Mouse (Mus musculus) heart, embryonic 13.5 days (tissue): ENCODE measurements around the gene Kri1. TPM values are rescaled to one million over a fixed set of nuclear protein-coding genes. Genes with fewer than 3 reads are reported as not detected.
"Not testable (repeated sequence)": the region's sequence is repeated elsewhere in the genome, so short reads cannot be mapped to it uniquely, and the experiment has no call there.

Experiments used
- ATAC-seq: fragments of 200-750 bp; cut with Nextera tagmentation; 2 replicates; pipeline ENCODE4 v1.8.0; 2017; ENCODE audit warnings: moderate TSS enrichment; ENCODE audit not compliant: insufficient number of reproducible peaks, low FRiP score, low TSS enrichment; ENCODE audit errors: extremely low read depth
- H3K27ac ChIP-seq: fragments of 300-500 bp; sonication (generic); replicated peaks from 2 replicates; pipeline ENCODE4 v1.5.1; 2015; ENCODE audit warnings: moderate library complexity, mild to moderate bottlenecking, inconsistent platforms
- H3K27me3 ChIP-seq: fragments of 300-500 bp; sonication (generic); replicated peaks from 2 replicates; pipeline ENCODE4 v1.6.1; 2015; ENCODE audit warnings: mild to moderate bottlenecking, inconsistent platforms
- H3K36me3 ChIP-seq: fragments of 300-500 bp; sonication (generic); 2 replicates; pipeline ENCODE4 v1.6.1; 2015; ENCODE audit warnings: mild to moderate bottlenecking, inconsistent platforms
- H3K4me1 ChIP-seq: fragments of 300-500 bp; sonication (generic); 2 replicates; pipeline ENCODE4 v1.6.1; 2015; ENCODE audit warnings: inconsistent platforms
- H3K4me2 ChIP-seq: fragments of 300-500 bp; sonication (generic); 2 replicates; pipeline ENCODE4 v1.6.1; 2015; ENCODE audit warnings: inconsistent platforms, mild to moderate bottlenecking, moderate library complexity
- H3K4me3 ChIP-seq: fragments of 300-500 bp; sonication (generic); 2 replicates; pipeline ENCODE4 v1.5.1; 2015; ENCODE audit warnings: moderate library complexity, mild to moderate bottlenecking, inconsistent platforms
- H3K9ac ChIP-seq: fragments of 300-500 bp; sonication (generic); 2 replicates; pipeline ENCODE4 v1.6.1; 2015; ENCODE audit warnings: inconsistent platforms, mild to moderate bottlenecking, moderate library complexity
- H3K9me3 ChIP-seq: fragments of 300-500 bp; sonication (generic); 2 replicates; pipeline ENCODE4 v1.6.1; 2016; ENCODE audit warnings: inconsistent platforms
- WGBS: fragments of 180-500 bp; shearing (Covaris S2); methylation state at CpG from one replicate; pipeline ENCODE4 v1.1.7; 2015; ENCODE audit warnings: mixed read lengths; 5-methylcytosine and 5-hydroxymethylcytosine counted together
- polyA plus RNA-seq: library from polyadenylated mRNA; unstranded; fragments of >200 nt; fragmentation: Nextera tagmentation; extraction: Ambion mirVana; gene quantifications from 2 replicates; pipeline ENCODE4 v1.2.1, GENCODE M21; 2015

Gene Kri1
- polyA plus RNA-seq, 1 experiment from 2014 or later = 13.2 TPM

- Histone ChIP-seq H3K9ac (no peak overlapping the region), H3K27ac (peak overlapping the region; percentile 50), H3K27me3 (no peaks in the 10 kb centered on the region), H3K36me3 (peaks cover 100% of the 10 kb centered on the region), H3K4me1 (peaks cover 23% of the 10 kb centered on the region), H3K9me3 (no peaks in the 10 kb centered on the region), H3K4me3 (no peak overlapping the region), H3K4me2 (no peak overlapping the region)
- ATAC-seq = no peak
- 85% methylated on average over 8 of the region's 8 CpGs for WGBS
Measured at GRCm38 (mm10) chr9:21273094-21273493, 14.7 kb downstream of the Kri1 start.

- Histone ChIP-seq H3K27ac (no peak overlapping the region), H3K27me3 (no peaks in the 10 kb centered on the region), H3K36me3 (peaks cover 98% of the 10 kb centered on the region), H3K4me2 (no peak overlapping the region), H3K9ac (no peak overlapping the region), H3K4me1 (peaks cover 29% of the 10 kb centered on the region), H3K9me3 (no peaks in the 10 kb centered on the region), H3K4me3 (no peak overlapping the region)
- 89% methylated on average over 9 of the region's 9 CpGs for WGBS
- no peak for ATAC-seq
Measured at GRCm38 (mm10) chr9:21272391-21272790, 15.4 kb downstream of the Kri1 start.

GRCm38 (mm10) chr9:21269590-21269989 lies 18.2 kb downstream of the Kri1 start:
- H3K27ac ChIP-seq, ATAC-seq, H3K4me2 ChIP-seq, H3K9ac ChIP-seq, H3K9me3 ChIP-seq, H3K27me3 ChIP-seq, H3K4me3 ChIP-seq: not testable (repeated sequence)
- peaks cover 42% of the 10 kb centered on the region for H3K4me1 ChIP-seq
- 76% methylated on average over 5 of the region's 5 CpGs for WGBS
- H3K36me3 ChIP-seq = peaks cover 79% of the 10 kb centered on the region

GRCm38 (mm10) chr9:21268305-21268704 lies 19.5 kb downstream of the Kri1 start:
- 92% methylated on average over 16 of the region's 16 CpGs for WGBS
- no peak for ATAC-seq

GRCm38 (mm10) chr9:21266889-21267288 lies 20.9 kb downstream of the Kri1 start:
- Histone ChIP-seq H3K27ac (no peak overlapping the region), H3K27me3 (no peaks in the 10 kb centered on the region), H3K36me3 (peaks cover 52% of the 10 kb centered on the region), H3K4me2 (peak overlapping the region; percentile 84), H3K9ac (peak overlapping the region; percentile 91), H3K4me1 (peaks cover 31% of the 10 kb centered on the region), H3K4me3 (peak overlapping the region; percentile 79), H3K9me3 (no peaks in the 10 kb centered on the region)
- ATAC-seq = no peak
- WGBS = 77% methylated on average over 5 of the region's 5 CpGs

More at GRCm38 (mm10) chr9:21268305-21268704, 19.5 kb downstream of the Kri1 start:
- Histone ChIP-seq H3K27ac (no peak overlapping the region), H3K9me3 (no peaks in the 10 kb centered on the region), H3K27me3 (no peaks in the 10 kb centered on the region), H3K4me1 (peaks cover 33% of the 10 kb centered on the region), H3K36me3 (peaks cover 67% of the 10 kb centered on the region), H3K4me3 (no peak overlapping the region), H3K9ac (no peak overlapping the region), H3K4me2 (no peak overlapping the region)

- no peaks in the 10 kb centered on the region for H3K27me3 ChIP-seq
- peak overlapping the region; percentile 84 for H3K4me2 ChIP-seq
- peaks cover 31% of the 10 kb centered on the region for H3K4me1 ChIP-seq
- H3K9me3 ChIP-seq = no peaks in the 10 kb centered on the region
- peak overlapping the region; percentile 91 for H3K9ac ChIP-seq
- ATAC-seq = peak; percentile 10; the same call in 1 of the 2 replicates
- peaks cover 40% of the 10 kb centered on the region for H3K36me3 ChIP-seq
- 4% methylated on average over 11 of the region's 11 CpGs for WGBS
- peak overlapping the region; percentile 76 for H3K27ac ChIP-seq
- H3K4me3 ChIP-seq = peak overlapping the region; percentile 79
Measured at GRCm38 (mm10) chr9:21265611-21266010, 22.2 kb downstream of the Kri1 start.

- H3K4me1 ChIP-seq = peaks cover 31% of the 10 kb centered on the region
- no peaks in the 10 kb centered on the region for H3K9me3 ChIP-seq
- H3K4me3 ChIP-seq = peak within 1 kb of the TSS; percentile 79
- H3K27ac ChIP-seq = peak within 1 kb of the TSS; percentile 83
- under 1% methylated on average over 49 of the region's 49 CpGs for WGBS
- H3K36me3 ChIP-seq = peaks cover 34% of the 10 kb centered on the region
- H3K4me2 ChIP-seq = peak within 1 kb of the TSS; percentile 84
- peak; percentile 99 for ATAC-seq
- no peaks in the 10 kb centered on the region for H3K27me3 ChIP-seq
- H3K9ac ChIP-seq = peak within 1 kb of the TSS; percentile 91
Measured at GRCm38 (mm10) chr9:21265000-21265561, 22.7 kb downstream of the Kri1 start, which contains the start of gene Atg4d. Gene Atg4d, plus strand, starts transcription at chr9:21265293.

GRCm38 (mm10) chr9:21264272-21264999 lies 23.3 kb downstream of the Kri1 start:
- WGBS = 12% methylated on average over 17 of the region's 17 CpGs
- Histone ChIP-seq H3K4me3 (peak overlapping the region; percentile 79), H3K4me1 (peaks cover 31% of the 10 kb centered on the region), H3K4me2 (peak overlapping the region; percentile 84), H3K27me3 (no peaks in the 10 kb centered on the region), H3K27ac (peak overlapping the region; percentile 83), H3K36me3 (peaks cover 28% of the 10 kb centered on the region), H3K9me3 (no peaks in the 10 kb centered on the region), H3K9ac (peak overlapping the region; percentile 79)
- peak; percentile 5; the same call in 1 of the 2 replicates for ATAC-seq

- Histone ChIP-seq H3K27me3 (no peaks in the 10 kb centered on the region), H3K9me3 (no peaks in the 10 kb centered on the region), H3K4me3 (no peak overlapping the region), H3K9ac (no peak overlapping the region), H3K4me1 (peaks cover 19% of the 10 kb centered on the region), H3K36me3 (peaks cover 4% of the 10 kb centered on the region), H3K27ac (no peak overlapping the region), H3K4me2 (no peak overlapping the region)
- ATAC-seq = no peak
- 67% methylated on average over 2 of the region's 2 CpGs for WGBS
Measured at GRCm38 (mm10) chr9:21261831-21262230, 25.9 kb downstream of the Kri1 start.

- no peaks in the 10 kb centered on the region for H3K36me3 ChIP-seq
- no peak overlapping the region for H3K27ac ChIP-seq
- H3K9me3 ChIP-seq = no peaks in the 10 kb centered on the region
- no peaks in the 10 kb centered on the region for H3K27me3 ChIP-seq
- ATAC-seq = no peak
- no peak overlapping the region for H3K4me3 ChIP-seq
- 75% methylated on average over 6 of the region's 6 CpGs for WGBS
- H3K4me1 ChIP-seq = peaks cover 7% of the 10 kb centered on the region
- no peak overlapping the region for H3K4me2 ChIP-seq
- H3K9ac ChIP-seq = no peak overlapping the region
Measured at GRCm38 (mm10) chr9:21260491-21261040, 27.2 kb downstream of the Kri1 start.

- H3K9ac ChIP-seq, ATAC-seq, H3K36me3 ChIP-seq, H3K4me1 ChIP-seq, H3K4me2 ChIP-seq, H3K27ac ChIP-seq, H3K9me3 ChIP-seq, H3K4me3 ChIP-seq: not testable (repeated sequence)
- 72% methylated on average over 4 of the region's 4 CpGs for WGBS
- H3K27me3 ChIP-seq = peaks cover 20% of the 10 kb centered on the region
Measured at GRCm38 (mm10) chr9:21256349-21256748, 31.4 kb downstream of the Kri1 start.
